Mouse (Mus musculus): ENCODE data around the gene Vmn1r38. TPM values are rescaled to one million over a fixed set of nuclear protein-coding genes. Genes with fewer than 3 reads are reported as not detected.
"Not testable (repeated sequence)": the region's sequence is repeated elsewhere in the genome, so short reads cannot be mapped to it uniquely, and the experiment has no call there.

The Vmn1r38 gene
- polyA plus RNA-seq (2012), result not detected in 2 replicates

- TF ChIP-seq GATA1 (IDR thresholded peaks at IDR 0.05; ENCODE audit: low read length), result not testable (repeated sequence)
Observed at GRCm38 (mm10) chr6:66782527-66782926, at the start of gene Vmn1r38. Gene Vmn1r38, minus strand, starts transcription at chr6:66782627.

- TF ChIP-seq GATA1 (IDR thresholded peaks at IDR 0.05; ENCODE audit: low read length), result no peak
Observed at GRCm38 (mm10) chr6:66810509-66810908, 28.1 kb upstream of the Vmn1r38 start, which contains the start of gene Vmn1r39. Gene Vmn1r39, minus strand, starts transcription at chr6:66810609.

DNA sequence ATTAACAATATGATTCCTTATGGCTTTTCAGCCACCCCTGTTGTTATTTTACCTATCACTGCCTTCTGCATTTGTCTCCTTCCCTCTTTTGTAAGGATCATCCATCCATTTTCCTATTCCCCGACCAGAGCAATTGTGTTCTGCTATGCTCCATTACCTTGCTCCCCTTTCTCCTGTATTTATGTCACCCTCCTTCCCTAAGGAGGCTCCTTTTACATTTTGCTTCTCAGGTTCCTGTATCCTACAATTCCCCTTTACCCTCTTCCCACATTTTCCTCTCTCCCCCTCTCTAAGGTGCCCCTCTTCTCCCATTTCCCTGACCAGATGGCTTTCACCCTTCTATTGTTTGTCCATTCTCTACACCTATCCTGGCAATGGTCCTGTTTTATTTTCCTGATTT, 23.9 kb upstream of the Vmn1r38 start:
- TF ChIP-seq GATA1 (IDR thresholded peaks at IDR 0.05; ENCODE audit: low read length), result no peak

GRCm38 (mm10) chr6:66805713-66806112, 23.3 kb upstream of the Vmn1r38 start:
- TF ChIP-seq GATA1 (IDR thresholded peaks at IDR 0.05; ENCODE audit: low read length), result no peak

- TF ChIP-seq GATA1 (IDR thresholded peaks at IDR 0.05; ENCODE audit: low read length), result not testable (repeated sequence)
Observed at GRCm38 (mm10) chr6:66729082-66729481, 53.3 kb downstream of the Vmn1r38 start, which contains the start of gene Vmn1r37. Gene Vmn1r37, plus strand, starts transcription at chr6:66729382.

Other genes with a start within 250 kb of the Vmn1r38 start
- 5.0 and 7.2 TPM in 2 replicates for gene Mad2l1, start 247.2 kb downstream of the Vmn1r38 start, polyA plus RNA-seq (2012)
- gene Vmn1r32, start 222.5 kb downstream of the Vmn1r38 start, polyA plus RNA-seq (2012), result not detected in 2 replicates
- not detected in 2 replicates for gene Vmn1r33, start 164.3 kb downstream of the Vmn1r38 start, polyA plus RNA-seq (2012)
- not detected in 2 replicates for gene Vmn1r34, start 138.7 kb downstream of the Vmn1r38 start, polyA plus RNA-seq (2012)
- not detected in 2 replicates for gene Vmn1r35, start 96.7 kb downstream of the Vmn1r38 start, polyA plus RNA-seq (2012)
- not detected in 2 replicates for gene Vmn1r36, start 63.5 kb downstream of the Vmn1r38 start, polyA plus RNA-seq (2012)
- gene Vmn1r37, start 53.2 kb downstream of the Vmn1r38 start, polyA plus RNA-seq (2012), result not detected in 2 replicates
- gene Vmn1r39, start 28.0 kb upstream of the Vmn1r38 start, polyA plus RNA-seq (2012), result not detected in 2 replicates
- gene Gng12, start 113.8 kb upstream of the Vmn1r38 start, polyA plus RNA-seq (2012), result not detected in 2 replicates

Data from G1E-ER4 (cell line).